Mouse (Mus musculus): ENCODE measurements around the gene Akap9.

GRCm38 (mm10) chr5:3969114-3969513 is 41.3 kb downstream of the Akap9 start:
- TF ChIP-seq CTCF (IDR thresholded peaks at IDR 0.05; ENCODE audit: extremely low read depth, insufficient read length, insufficient replicate concordance, low read depth, low read length) (no peak), POLR2A (IDR thresholded peaks at IDR 0.05; ENCODE audit: low read depth, low read length) (no peak)
